Mouse (Mus musculus): ENCODE results near the gene Dop1b.

DNA sequence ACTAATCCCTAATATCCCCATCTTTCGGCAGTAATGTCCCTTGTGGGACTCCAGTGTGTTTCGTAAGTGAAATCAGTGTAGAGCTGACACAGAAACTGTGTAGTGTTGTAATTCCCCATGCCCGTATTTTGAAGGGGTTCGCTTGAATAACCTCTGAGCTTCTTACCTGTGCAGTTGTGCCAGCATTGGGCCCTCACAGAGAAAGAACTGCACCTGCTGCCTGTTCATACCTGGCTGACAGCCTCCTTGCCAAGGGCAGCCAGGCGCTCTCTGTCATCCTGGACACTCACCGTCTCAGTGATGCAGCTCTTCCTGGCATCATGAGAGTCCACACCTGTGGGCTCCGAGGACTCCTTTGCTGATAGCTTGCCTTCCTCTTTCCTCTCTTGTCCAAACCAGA lies 1.3 kb downstream of the Dop1b start:
- TF ChIP-seq POLR2A (IDR thresholded peaks at IDR 0.05; ENCODE audit: insufficient read length, low read depth) (no peak), MYOD1 (IDR thresholded peaks at IDR 0.05; ENCODE audit: control insufficient read depth in 1 of 3, insufficient read length in 2 of 3, low read depth in 2 of 3) (no peak), REST (IDR thresholded peaks at IDR 0.05; ENCODE audit: insufficient read depth, insufficient read length) (no peak), USF1 (IDR thresholded peaks at IDR 0.05; ENCODE audit: low read depth) (no peak), TCF12 (IDR thresholded peaks at IDR 0.05; ENCODE audit: insufficient read depth, poor library complexity, severe bottlenecking) (no peak), E2F4 (IDR thresholded peaks at IDR 0.05; ENCODE audit: insufficient read depth) (no peak), CEBPB (IDR thresholded peaks at IDR 0.05; ENCODE audit: insufficient read depth, poor library complexity, severe bottlenecking) (no peak), MAX (IDR thresholded peaks at IDR 0.05; ENCODE audit: low read depth) (no peak), MYOG (IDR thresholded peaks at IDR 0.05; ENCODE audit: control insufficient read depth in 1 of 3, insufficient read depth in 1 of 3, insufficient read length in 2 of 3, low read depth in 2 of 3) (no peak), SRF (IDR thresholded peaks at IDR 0.05; ENCODE audit: control insufficient read depth, insufficient read length, low read depth) (no peak), POLR2AphosphoS2 (IDR thresholded peaks at IDR 0.05; ENCODE audit: insufficient read length, low read depth) (no peak)

Measured in myocyte (in vitro differentiated cells).